Mouse (Mus musculus) spleen, postnatal 4 days (tissue): ENCODE measurements at regions not wholly inside any gene's neighbourhood (a gene's known extent, or its start where the extent isn't known, plus 50 kb on each side); places are given as distances from the start of the nearest gene placed in this dataset.

ENCODE experiments used
- DNase-seq, 2 experiments: peaks; one replicate each; pipeline ENCODE4 v3.0.0; 2022; ENCODE audit warnings: low spot score in 2 of 2

DNA sequence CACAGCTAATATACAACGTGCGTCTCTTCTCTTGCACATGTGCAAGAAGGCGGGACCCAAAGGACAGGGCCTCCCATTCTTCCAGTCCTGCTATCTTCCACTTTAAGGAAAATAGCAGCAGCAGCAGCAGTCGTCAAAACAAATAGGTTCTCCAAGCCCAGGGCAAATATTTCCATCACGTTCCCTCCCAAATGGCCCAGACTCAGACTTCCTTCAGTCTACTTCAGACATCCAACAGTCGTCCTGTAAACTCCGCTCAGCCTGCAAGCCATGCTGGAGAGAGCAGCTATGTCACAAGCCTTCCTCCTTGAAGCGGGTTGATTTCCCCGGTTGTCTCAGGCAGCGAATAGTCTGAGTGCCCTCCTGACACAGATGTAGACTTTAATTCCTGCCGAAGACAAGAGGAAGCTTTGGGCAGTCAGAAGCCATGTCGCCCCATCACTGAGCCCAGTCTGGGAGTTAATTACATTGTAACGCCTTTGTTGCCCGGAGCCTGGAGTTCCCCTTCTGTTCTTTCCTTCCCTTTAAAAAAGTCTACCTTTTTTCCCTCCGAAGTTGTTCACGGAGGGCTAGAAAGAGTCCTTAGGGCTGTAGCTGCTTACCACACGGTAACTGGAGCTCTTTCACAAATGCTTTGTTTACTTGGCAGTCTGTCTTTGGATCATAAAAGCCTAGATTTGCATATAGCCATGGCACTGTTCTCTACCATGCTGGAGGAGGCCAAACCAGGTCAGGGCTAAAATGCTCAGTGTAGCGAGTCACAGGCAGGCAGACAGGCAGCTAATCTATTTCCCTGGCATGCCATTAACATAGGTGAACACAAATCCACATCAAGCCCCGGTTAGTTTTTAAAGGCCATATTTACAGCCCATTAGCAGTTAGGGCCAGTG is 236.7 kb downstream of the Gm10260 start:
- no peak for DNase-seq

- DNase-seq = no peak
Observed at GRCm38 (mm10) chr13:97520988-97521547, 239.4 kb downstream of the Gm10260 start.

DNA sequence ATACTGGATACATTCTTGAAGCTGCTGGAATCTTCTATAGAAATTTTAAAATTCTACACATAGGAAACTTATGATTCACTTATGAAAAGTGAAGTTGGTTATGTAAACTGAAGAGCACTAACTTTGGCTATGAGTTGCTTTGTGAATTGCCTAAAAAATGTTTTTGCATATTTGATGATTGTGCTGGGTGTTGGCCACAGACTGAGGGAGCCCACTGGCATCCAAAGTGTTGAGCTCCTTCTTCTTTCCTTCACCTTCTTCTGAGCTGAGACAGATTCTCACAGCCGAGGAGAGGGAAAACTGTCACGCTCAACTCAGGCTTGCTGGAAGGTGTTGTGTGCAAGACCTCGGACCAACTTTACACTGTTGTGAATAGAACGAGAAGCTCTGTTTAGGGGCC is 243.7 kb downstream of the Gm10260 start:
- DNase-seq = no peak

GRCm38 (mm10) chr13:97514421-97515066 is 245.9 kb downstream of the Gm10260 start:
- DNase-seq = no peak

DNA sequence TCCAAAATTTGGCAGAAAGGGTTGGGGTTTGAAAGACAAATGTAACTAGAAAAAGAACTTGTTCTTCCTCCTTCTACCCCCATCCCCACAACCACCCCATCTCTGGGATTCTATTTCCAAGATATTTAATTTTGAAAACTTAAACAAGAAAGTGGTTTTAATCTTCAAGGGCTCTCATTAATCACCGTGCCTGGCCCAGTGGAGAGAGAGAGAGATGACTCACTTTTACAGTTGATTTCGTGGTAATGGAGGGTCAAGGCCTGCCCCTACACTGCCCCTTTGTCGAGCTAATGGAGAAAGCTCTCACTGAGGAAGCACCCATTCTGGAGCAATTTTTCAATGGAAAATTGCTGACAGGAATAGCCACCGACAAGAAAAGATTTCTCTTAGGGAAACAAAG is 247.9 kb downstream of the Gm10260 start:
- no peak for DNase-seq

- no peak for DNase-seq
Observed at GRCm38 (mm10) chr13:97510431-97511261, 249.8 kb downstream of the Gm10260 start.

DNA sequence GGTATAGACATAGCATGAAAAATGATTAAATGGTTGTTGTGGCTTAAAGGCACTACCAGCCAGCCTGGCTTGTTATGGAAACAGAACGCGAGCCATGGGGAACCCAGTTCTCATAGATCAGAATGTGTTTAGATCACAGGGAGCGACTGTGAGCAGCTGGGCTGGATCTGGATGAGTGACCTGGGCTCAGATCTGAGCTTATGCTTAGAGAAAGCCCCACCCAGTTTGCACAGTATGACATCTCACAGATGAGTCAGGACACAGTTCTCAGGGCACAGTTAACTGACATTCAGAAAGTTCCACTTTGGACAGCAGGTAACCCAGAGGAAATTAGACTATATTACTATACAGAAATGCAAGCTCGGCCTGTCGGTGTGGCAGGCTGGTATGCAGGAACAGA is 255.5 kb downstream of the Gm10260 start:
- DNase-seq = no peak

DNA sequence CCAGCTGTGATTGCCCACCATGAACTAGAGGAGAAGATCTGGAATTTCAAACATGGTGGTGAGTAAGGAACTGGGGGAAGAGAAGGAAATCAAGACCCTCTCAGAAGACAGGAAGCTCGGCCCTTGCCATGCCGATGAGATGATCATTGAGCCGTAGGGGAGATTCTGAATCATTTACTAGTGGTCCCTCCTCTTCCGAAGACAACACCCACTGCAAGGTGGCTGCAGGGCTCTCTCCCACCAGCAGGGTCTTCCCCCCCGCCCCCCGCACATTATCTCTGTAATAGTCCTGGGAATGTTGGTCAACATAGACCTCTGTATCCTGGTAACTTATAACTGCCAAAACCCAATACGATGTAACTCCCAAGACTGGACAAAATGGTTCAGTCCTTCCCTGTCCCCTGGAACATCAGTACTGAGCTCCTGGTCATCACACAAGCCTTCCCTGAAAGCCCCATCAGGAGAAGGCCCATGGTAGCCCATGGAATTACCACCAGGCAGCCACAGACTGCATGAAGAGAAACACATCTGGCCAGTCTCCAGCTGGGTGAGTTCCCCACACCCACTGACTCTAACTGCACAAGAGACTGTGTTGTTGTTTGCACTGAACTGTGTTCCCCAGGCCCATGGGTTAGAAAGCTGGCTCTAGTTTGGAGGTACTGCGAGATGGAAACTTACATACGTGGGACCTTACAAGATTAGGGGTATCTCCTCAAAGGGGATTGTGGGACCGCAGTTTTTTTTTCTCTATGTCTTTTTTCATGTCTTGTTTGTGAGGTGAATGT is 256.3 kb downstream of the Gm10260 start:
- DNase-seq = no peak

DNA sequence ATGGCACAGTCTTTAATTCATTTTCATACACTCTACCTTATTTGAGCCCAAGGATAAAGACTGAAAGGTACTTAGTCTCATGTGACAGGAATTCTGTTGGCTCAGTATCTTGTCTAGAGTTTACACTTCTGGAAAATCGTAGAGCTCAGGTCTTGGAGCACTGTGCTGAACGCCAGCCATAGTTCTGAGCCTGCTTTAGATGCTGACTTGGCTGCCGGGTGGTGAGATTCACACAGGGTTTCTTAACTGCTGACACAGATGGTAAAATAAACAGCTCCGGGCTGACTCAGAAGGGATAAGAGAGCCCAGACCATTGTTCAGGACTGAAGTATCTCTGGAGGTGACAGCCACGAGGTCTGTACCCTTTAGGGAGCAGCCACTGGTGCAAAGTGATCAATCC is 257.0 kb downstream of the Gm10260 start:
- DNase-seq = no peak

DNA sequence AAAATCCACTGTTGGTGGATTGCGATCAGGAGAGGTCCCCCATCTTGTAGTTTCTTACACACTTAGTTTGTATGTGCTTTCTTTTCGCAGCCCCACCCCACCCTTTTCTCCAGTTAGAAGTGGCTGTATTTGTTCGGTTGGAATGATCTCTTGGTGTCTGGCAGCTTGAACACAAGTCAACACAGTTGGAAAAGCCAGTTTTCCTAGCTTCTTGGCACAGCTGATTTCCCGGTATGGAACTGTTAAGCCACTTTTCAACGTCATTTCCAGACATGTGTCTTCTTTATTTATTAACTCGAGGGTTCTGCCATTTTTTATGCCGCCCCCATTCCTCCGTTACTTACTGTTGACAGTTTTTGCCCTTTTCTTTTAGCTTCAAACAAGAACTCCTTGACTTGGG is 259.2 kb downstream of the Enc1 start:
- DNase-seq = no peak

DNA sequence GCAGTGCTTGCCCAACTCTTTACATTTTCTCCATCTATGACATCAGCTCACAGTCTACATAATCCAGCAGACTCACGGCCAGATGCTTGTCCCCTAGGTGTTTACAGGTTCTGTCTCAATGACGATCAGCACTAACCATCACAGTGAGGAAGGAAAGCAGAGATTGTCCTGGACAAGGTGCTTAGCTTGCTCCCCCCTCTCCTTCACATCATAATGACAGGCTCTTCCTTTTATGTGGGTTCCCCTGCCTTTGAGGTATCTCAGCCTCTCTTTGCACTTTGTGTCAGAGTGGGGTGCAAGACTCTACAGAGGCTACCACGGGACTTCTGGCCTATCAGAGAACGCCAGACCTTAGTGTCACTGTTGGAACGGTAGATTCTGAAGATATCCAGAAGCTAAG is 258.1 kb downstream of the Enc1 start:
- no peak for DNase-seq

DNA sequence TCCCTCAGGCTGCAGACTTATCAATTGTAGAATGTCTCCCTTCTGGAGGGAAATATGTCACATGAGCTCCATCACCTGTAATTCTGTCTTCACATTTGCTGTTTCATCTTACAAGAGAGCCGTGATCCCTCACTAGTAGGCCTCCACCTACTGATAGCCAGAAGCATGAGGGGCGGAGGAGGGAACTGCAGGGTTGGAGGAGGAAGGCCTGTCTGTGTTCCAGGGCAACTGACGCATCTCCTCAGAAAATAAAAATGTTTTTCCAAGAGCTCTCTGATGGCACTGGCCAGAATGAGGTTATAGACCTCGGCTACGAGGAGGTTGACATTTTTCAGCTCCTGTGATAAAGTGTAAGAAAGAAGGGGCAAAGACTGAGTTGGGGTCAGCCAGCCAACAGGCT is 257.0 kb downstream of the Enc1 start:
- DNase-seq = no peak

GRCm38 (mm10) chr13:97494770-97495169 is 253.9 kb downstream of the Enc1 start:
- DNase-seq = no peak

DNA sequence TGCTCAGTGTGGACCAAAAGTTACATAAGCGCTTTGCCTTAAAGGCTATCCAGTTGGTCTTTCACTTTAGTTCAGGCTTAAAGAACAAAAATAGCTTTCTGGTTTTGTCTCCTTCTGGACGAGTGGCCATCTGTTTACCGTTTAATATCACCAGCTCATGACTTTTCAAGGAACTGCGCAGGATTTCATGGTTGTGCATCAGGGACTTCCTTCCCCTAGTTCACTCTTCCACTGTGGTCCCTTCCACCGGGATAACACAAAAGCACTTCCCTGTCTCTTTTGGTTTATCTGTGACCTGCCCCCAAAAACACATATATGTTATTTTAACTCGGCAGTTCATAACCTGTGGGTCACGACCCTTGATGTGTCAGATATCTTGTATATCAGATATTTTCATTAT is 252.9 kb downstream of the Enc1 start:
- no peak for DNase-seq

DNA sequence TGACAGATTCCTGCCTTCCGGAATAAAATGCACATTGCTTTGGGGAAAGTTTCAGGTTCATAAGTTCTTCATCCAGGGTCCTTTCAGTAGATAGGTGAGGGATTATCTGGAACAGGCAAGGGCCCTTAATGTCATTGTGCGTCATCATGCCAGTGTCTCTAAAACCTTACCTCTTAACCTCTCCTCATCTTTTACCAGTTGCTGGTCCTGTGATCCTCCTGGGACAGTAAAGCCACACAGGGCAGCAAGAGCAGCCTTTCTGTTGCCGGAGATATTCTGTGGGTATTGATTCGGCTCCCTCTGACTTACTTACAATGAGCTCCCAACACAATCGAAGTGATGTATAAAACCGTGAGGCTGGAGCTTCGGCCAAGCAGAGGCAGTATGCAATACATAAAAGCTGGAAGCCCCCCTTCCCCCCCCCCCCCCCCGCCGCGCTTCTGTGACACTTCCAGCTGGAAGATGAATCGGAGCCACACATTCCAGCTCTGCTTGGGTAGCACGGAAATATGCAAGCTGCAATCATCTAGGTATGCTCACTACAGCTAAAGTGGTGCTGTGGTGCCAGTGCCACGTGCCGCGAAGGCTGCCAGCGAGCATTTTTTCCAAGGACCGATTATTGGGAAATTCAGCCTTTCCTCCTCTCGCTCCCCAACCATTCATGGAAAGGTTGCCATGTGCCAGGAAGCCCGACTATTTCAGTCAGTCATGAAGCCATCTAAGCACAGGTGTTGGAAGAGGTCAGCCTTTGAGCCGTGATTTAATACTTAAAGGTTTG is 252.2 kb downstream of the Enc1 start:
- no peak for DNase-seq

- DNase-seq = no peak
Observed at GRCm38 (mm10) chr13:97491865-97492847, 251.3 kb downstream of the Enc1 start.

- no peak for DNase-seq
Observed at GRCm38 (mm10) chr13:97490131-97490530, 249.2 kb downstream of the Enc1 start.

- DNase-seq = no peak
Observed at GRCm38 (mm10) chr13:97489721-97490120, 248.8 kb downstream of the Enc1 start.

DNA sequence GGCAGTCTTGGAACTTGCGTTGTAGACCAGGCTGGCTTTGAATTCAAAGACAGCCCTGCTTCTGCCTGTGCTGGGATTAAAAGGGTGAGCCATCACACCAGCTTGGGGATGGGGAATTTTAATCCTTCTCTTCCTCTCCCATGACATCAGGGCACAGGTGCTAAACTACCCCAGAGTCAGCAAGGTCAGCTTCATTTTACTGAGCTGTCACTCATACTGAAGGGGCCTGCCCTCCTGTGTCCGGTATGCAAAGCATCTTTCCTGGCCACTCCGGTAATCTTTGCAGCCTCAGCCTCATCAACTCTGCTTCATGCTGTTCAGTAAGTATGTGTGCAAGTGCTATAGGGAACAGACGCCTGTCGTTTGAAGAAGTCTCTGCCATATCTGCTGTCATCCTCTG is 248.1 kb downstream of the Enc1 start:
- DNase-seq = no peak
